Mouse (Mus musculus) testis, adult 2 months (tissue): ENCODE measurements around the gene Vmn2r27. TPM values are rescaled to one million over a fixed set of nuclear protein-coding genes. Genes with fewer than 3 reads are reported as not detected.

Source experiments
- H3K27ac ChIP-seq: fragments of 200-500 bp; 2 replicates; pipeline ENCODE4 v1.5.1; 2012; ENCODE audit warnings: low read depth, low read length; ENCODE audit not compliant: control insufficient read depth, insufficient read depth
- H3K27me3 ChIP-seq: fragments of 200-500 bp; 2 replicates; pipeline ENCODE4 v1.6.1; 2012; ENCODE audit warnings: mild to moderate bottlenecking, low read length, moderate library complexity; ENCODE audit not compliant: control insufficient read depth, insufficient read depth
- H3K36me3 ChIP-seq: fragments of 200-500 bp; 2 replicates; pipeline ENCODE4 v1.6.1; 2012; ENCODE audit warnings: mild to moderate bottlenecking, low read length; ENCODE audit not compliant: control insufficient read depth, insufficient read depth
- H3K4me1 ChIP-seq: fragments of 200-500 bp; 2 replicates; pipeline ENCODE4 v1.6.1; 2012; ENCODE audit warnings: low read length; ENCODE audit not compliant: control insufficient read depth, insufficient read depth
- H3K4me3 ChIP-seq: fragments of 200-500 bp; 2 replicates; pipeline ENCODE4 v1.5.1; 2012; ENCODE audit warnings: low read depth, mild to moderate bottlenecking, low read length, moderate library complexity, mixed read lengths; ENCODE audit not compliant: control insufficient read depth
- CTCF ChIP-seq: fragments of 200-500 bp; IDR thresholded peaks from 2 replicates; pipeline ENCODE4 v1.5.1; 2012; ENCODE audit warnings: low read depth, mild to moderate bottlenecking, inconsistent platforms, low read length, moderate library complexity; ENCODE audit not compliant: control insufficient read depth, insufficient read depth, insufficient replicate concordance
- POLR2A ChIP-seq: fragments of 200-500 bp; IDR thresholded peaks from 2 replicates; pipeline ENCODE4 v1.6.1; 2012; ENCODE audit warnings: low read depth, mild to moderate bottlenecking, inconsistent platforms, low read length, moderate library complexity; ENCODE audit not compliant: control insufficient read depth
- polyA plus RNA-seq: library from polyadenylated mRNA; depleted of rRNA; stranded (reverse); fragments of >200 nt; gene quantifications from 2 replicates; pipeline ENCODE4 v1.2.3, GENCODE M21; 2012; rRNA removed

The Vmn2r27 gene
- polyA plus RNA-seq, 1 experiment = 0.10 TPM

- no peaks in the 10 kb centered on the region for H3K27me3 ChIP-seq
- H3K36me3 ChIP-seq = no peaks in the 10 kb centered on the region
- no peaks in the 10 kb centered on the region for H3K4me1 ChIP-seq
- no peak for TF ChIP-seq POLR2A
- no peak for TF ChIP-seq CTCF
- H3K27ac ChIP-seq = no peak overlapping the region
- no peak overlapping the region for H3K4me3 ChIP-seq
Observed at GRCm38 (mm10) chr6:124202116-124202515, 29.5 kb downstream of the Vmn2r27 start.

DNA sequence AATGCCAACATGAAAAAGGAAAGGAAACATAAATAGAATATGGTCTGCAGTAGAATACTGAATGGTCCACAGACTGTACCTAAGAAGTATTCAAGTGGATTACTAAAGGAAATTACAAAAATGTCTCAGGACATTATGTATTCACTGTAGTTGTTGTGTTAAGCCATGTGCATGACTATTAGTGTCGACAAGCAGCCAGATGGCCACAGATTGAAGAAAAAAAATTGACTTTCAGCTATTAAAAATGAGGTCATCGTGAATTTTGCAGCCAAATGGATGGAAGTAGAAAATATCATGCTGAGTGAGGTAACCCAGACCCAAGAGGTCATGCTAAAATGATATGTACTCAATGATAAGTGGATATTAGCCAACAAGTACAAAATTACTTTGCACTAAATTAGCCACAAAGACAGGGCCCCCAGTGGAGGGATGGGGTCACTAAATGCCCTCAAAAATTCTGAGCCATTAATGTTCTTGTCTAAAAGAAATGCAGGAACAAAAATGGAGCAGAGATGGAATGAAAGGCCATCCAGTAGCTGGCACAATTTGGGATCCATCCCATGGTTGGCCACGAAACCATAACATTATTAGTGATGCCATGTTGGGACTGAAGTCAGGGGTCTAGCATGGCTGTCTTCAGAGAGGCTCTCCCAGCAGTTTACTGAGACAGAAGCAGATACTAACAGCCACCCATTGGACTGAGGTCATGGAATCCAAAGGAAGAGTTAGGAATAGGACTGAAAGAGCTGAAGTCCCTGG, 63.0 kb downstream of the Vmn2r27 start:
- Histone ChIP-seq H3K4me3 (no peak overlapping the region), H3K4me1 (no peaks in the 10 kb centered on the region), H3K27ac (no peak overlapping the region), H3K36me3 (no peaks in the 10 kb centered on the region), H3K27me3 (no peaks in the 10 kb centered on the region)
- no peak for TF ChIP-seq POLR2A
- TF ChIP-seq CTCF = no peak

GRCm38 (mm10) chr6:124166596-124166995, 65.1 kb downstream of the Vmn2r27 start:
- Histone ChIP-seq H3K27ac (no peak overlapping the region), H3K4me1 (no peaks in the 10 kb centered on the region), H3K27me3 (no peaks in the 10 kb centered on the region), H3K36me3 (no peaks in the 10 kb centered on the region), H3K4me3 (no peak overlapping the region)
- TF ChIP-seq POLR2A = no peak
- TF ChIP-seq CTCF = no peak

DNA sequence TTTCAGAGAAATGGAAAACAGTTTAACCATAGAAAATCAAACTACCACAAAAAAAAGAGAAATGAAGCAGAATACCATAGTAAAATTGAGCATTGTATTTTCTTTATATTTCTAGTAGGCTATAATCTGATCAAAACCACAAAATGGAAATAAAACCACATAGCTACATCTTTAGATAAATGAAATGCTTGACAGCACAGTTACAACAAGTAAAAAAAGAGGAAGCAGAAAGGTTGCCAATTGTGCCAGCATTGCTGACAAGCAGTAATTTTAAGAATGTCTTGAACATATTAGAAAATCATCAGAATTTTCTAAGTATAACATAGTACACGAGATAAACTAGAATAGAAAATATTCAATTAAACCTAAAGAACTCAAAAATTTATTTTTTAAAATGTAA, 81.8 kb downstream of the Vmn2r27 start:
- Histone ChIP-seq H3K4me1 (no peaks in the 10 kb centered on the region), H3K27ac (no peak overlapping the region), H3K27me3 (no peaks in the 10 kb centered on the region), H3K36me3 (no peaks in the 10 kb centered on the region), H3K4me3 (no peak overlapping the region)
- TF ChIP-seq POLR2A = no peak
- TF ChIP-seq CTCF = no peak

Other genes starting within 250 kb of the Vmn2r27 start
- gene Vmn2r26, start 207.3 kb downstream of the Vmn2r27 start, polyA plus RNA-seq = 0.05 and 0.08 TPM in 2 replicates
- gene Cd163, start 72.8 kb upstream of the Vmn2r27 start, polyA plus RNA-seq = 0.16 and 0.22 TPM in 2 replicates
- 32.9 and 33.2 TPM in 2 replicates for gene Pex5, start 183.2 kb upstream of the Vmn2r27 start, polyA plus RNA-seq
- 4.4 and 4.7 TPM in 2 replicates for gene Clstn3, start 232.9 kb upstream of the Vmn2r27 start, polyA plus RNA-seq